In genomic region chr6:148786186-148786585, GRCm38 (mm10) we compare ENCODE assay signal across 25 mouse cellular contexts. TPM values are rescaled to one million over a fixed set of nuclear protein-coding genes. Genes with fewer than 3 reads are reported as not detected.
A peak's percentile ranks its signal among the peaks of the same experiment; 100 is the strongest.
DNase-seq lines count a peak whose midpoint lies in the region; ATAC-seq and TF ChIP-seq lines count a peak whose summit lies in the region.
"Had no signal": no experiment of that assay in that cellular context is flagged by ENCODE, and none has a peak within 500 bp of the region (broad histone marks: within the 10 kb centered on the region; RNA-seq: fewer than 3 reads in every experiment).

No protein-coding gene starts in this region.

- CTCF ChIA-PET in Patski (lab: Charles Lee) = interaction anchor here (1.0 to 2.5 kb wide), 4 partner anchors 15 to 24 kb away, joined by 3 to 6 read pairs (median 4); no protein-coding TSS in a partner anchor

- POLR2A ChIA-PET in Patski (lab: Charles Lee) = no interaction called here

- TF ChIP-seq CTCF in Patski (IDR thresholded peaks at IDR 0.05) = no peak

- H3K36me3 ChIP-seq in heart, embryonic 12.5 days = peaks cover 76% of the 10 kb centered on the region
- H3K36me3 ChIP-seq in heart, embryonic 11.5 days (ENCODE audit: control insufficient read depth, insufficient read depth, low read length) = peaks cover 17% of the 10 kb centered on the region

- H3K4me3 ChIP-seq in heart, embryonic 12.5 days = no peak overlapping the region
- H3K4me3 ChIP-seq in heart, embryonic 11.5 days (ENCODE audit: low read depth, low read length) = no peak overlapping the region
- H3K4me3 ChIP-seq: forebrain, embryonic 10.5 days; forebrain, embryonic 13.5 days; heart, embryonic 13.5 days had no signal

- ATAC-seq in heart, embryonic 12.5 days (ENCODE audit: insufficient number of reproducible peaks, low FRiP score) = no peak
- ATAC-seq in Patski = peak; percentile 26
- no peak for ATAC-seq in activated CD4-positive, CD25-positive, alpha-beta regulatory T cell, adult 4 months
- no peak for ATAC-seq in heart, embryonic 11.5 days (replicated peaks; ENCODE audit: insufficient number of reproducible peaks, low FRiP score, low TSS enrichment)
- ATAC-seq: CD4-positive, CD25-positive, alpha-beta regulatory T cell, adult 4 months; forebrain, embryonic 13.5 days; forebrain, embryonic 16.5 days; hindbrain, postnatal 0 days; inflammation-experienced regulatory T-cells, adult 6 months; intestine, embryonic 16.5 days had no signal

- H3K9ac ChIP-seq in heart, embryonic 12.5 days = no peak overlapping the region
- H3K9ac ChIP-seq in heart, embryonic 11.5 days (ENCODE audit: low read depth, low read length) = no peak overlapping the region
- H3K9ac ChIP-seq: forebrain, embryonic 13.5 days; heart, embryonic 13.5 days; hindbrain, embryonic 14.5 days had no signal

- H3K9me3 ChIP-seq in heart, embryonic 12.5 days (replicated peaks) = no peaks in the 10 kb centered on the region
- H3K9me3 ChIP-seq in heart, embryonic 11.5 days (replicated peaks; ENCODE audit: control insufficient read depth, low read length) = no peaks in the 10 kb centered on the region
- H3K9me3 ChIP-seq: forebrain, embryonic 10.5 days; forebrain, embryonic 13.5 days; heart, embryonic 13.5 days had no signal

- 85% methylated on average over 5 of the region's 5 CpGs for WGBS in heart, embryonic 12.5 days
- WGBS in heart, embryonic 11.5 days (ENCODE audit: insufficient replicate concordance) = 81% methylated on average over 5 of the region's 5 CpGs

- in situ Hi-C loops in Patski (cut with MboI; ENCODE audit: low pct_unique_long_range_greater_than_20kb) = no loop called here

- peaks cover 10% of the 10 kb centered on the region; the same call in 1 of the 2 replicates for H3K4me1 ChIP-seq in heart, embryonic 12.5 days (replicated peaks)
- H3K4me1 ChIP-seq in heart, embryonic 11.5 days (ENCODE audit: control insufficient read depth, insufficient read depth, low read length) = no peaks in the 10 kb centered on the region
- H3K4me1 ChIP-seq: forebrain, embryonic 10.5 days; forebrain, embryonic 13.5 days had no signal

- no peak overlapping the region for H3K27ac ChIP-seq in heart, embryonic 12.5 days (ENCODE audit: poor library complexity, severe bottlenecking)
- H3K27ac ChIP-seq in heart, embryonic 11.5 days (ENCODE audit: low read depth, low read length) = no peak overlapping the region
- H3K27ac ChIP-seq: forebrain, embryonic 10.5 days; forebrain, embryonic 13.5 days; heart, embryonic 13.5 days; hindbrain, embryonic 14.5 days; hindbrain, postnatal 0 days had no signal

- H3K27me3 ChIP-seq in heart, embryonic 12.5 days (replicated peaks) = no peaks in the 10 kb centered on the region
- H3K27me3 ChIP-seq in Patski = no peaks in the 10 kb centered on the region
- H3K27me3 ChIP-seq in heart, embryonic 11.5 days (ENCODE audit: control insufficient read depth, insufficient read depth, low read length) = no peaks in the 10 kb centered on the region
- H3K27me3 ChIP-seq: forebrain, embryonic 13.5 days; heart, embryonic 13.5 days had no signal

- H3K4me2 ChIP-seq in heart, embryonic 12.5 days = no peak overlapping the region
- no peak overlapping the region for H3K4me2 ChIP-seq in heart, embryonic 11.5 days
- H3K4me2 ChIP-seq: forebrain, embryonic 13.5 days; heart, embryonic 13.5 days; hindbrain, embryonic 14.5 days had no signal

- peak; percentile 67 for DNase-seq in adrenal gland, adult 2 months
- DNase-seq in adrenal gland, adult 18-20 months (ENCODE audit: low spot score in 2 of 2) = no peak
- peak; percentile 17 for DNase-seq in heart, adult 11 months
- no peak for DNase-seq in Patski (ENCODE audit: low read depth, low spot score)
- DNase-seq: cerebellum, adult 11-12 months; cerebellum, adult 8-10 months; cerebellum, postnatal 10 days; gastrocnemius, postnatal 10 days; gastrocnemius, postnatal 36 days; heart, postnatal 14 days; heart, postnatal 4 days; kidney, adult 18-20 months; kidney, adult 9 months had no signal

RNA-seq across cellular contexts. Expression of gene Ipo8, which starts 45.1 kb away (rescaled TPM):
- total RNA-seq in adrenal gland, adult 2 months (2021) = 10 to 100 TPM; 42.1 to 46.8 TPM
- polyA plus RNA-seq in adrenal gland, adult 2 months (2012; rRNA removed) = 7.2 and 8.1 TPM in 2 replicates
- 10 to 100 TPM; 42.1 to 51.8 TPM for total RNA-seq in adrenal gland, adult 18-20 months (2021)
- polyA plus RNA-seq in heart, embryonic 12.5 days (2016; fragmentation: Nextera tagmentation; extraction: Ambion mirVana) = 21.2 and 22.4 TPM in 2 replicates
- polyA plus RNA-seq in Patski (2021) = 51.6 TPM
- 10 to 100 TPM; 18.5 to 18.6 TPM for polyA plus RNA-seq in activated CD4-positive, CD25-positive, alpha-beta regulatory T cell, adult 4 months (2017; shearing (Covaris generic))
- 17.9 and 18.1 TPM in 2 replicates for polyA plus RNA-seq in heart, embryonic 11.5 days (2014; fragmentation: Nextera tagmentation; extraction: Ambion mirVana)

Comparison
In these comparisons a context has a peak if more than half of its experiments do, and no peak if none do; other contexts are left out.
1. DNase-seq: peak in adrenal gland, adult 2 months (single experiment) and heart, adult 11 months (single experiment); none in adrenal gland, adult 18-20 months (0 of 2) and Patski (single experiment).